In genomic region chr12:74316989-74317759, GRCm38 (mm10) we compare ENCODE assay signal across 8 mouse cellular contexts. TPM values are rescaled to one million over a fixed set of nuclear protein-coding genes. Genes with fewer than 3 reads are reported as not detected.
DNase-seq lines count a peak whose midpoint lies in the region; ATAC-seq and TF ChIP-seq lines count a peak whose summit lies in the region.

No protein-coding gene starts in this region.

- H3K36me3 ChIP-seq in hindbrain, embryonic 13.5 days, result no peaks in the 10 kb centered on the region

- POLR2A ChIA-PET in Patski (lab: Charles Lee), result no interaction called here

- peak overlapping the region; percentile 46 for H3K4me3 ChIP-seq in hindbrain, embryonic 13.5 days

- H3K27me3 ChIP-seq in Patski, result no peaks in the 10 kb centered on the region
- no peaks in the 10 kb centered on the region for H3K27me3 ChIP-seq in hindbrain, embryonic 13.5 days

- no peaks in the 10 kb centered on the region for H3K9me3 ChIP-seq in hindbrain, embryonic 13.5 days

- 0 out of 2 replicates have a peak, but pooled peaks cover 2% of the 10 kb centered on the region for H3K4me1 ChIP-seq in hindbrain, embryonic 13.5 days (replicated peaks)

- no peak for DNase-seq in Patski (ENCODE audit: low read depth, low spot score)
- DNase-seq in cerebellum, adult 9-10 months, result peak; percentile 85
- DNase-seq in frontal cortex, postnatal 10 days (ENCODE audit: low spot score in 2 of 2), result peak; percentile 70 to 74
- DNase-seq in layer of hippocampus, postnatal 36 days, result peak; percentile 72 to 76
- DNase-seq in lung, postnatal 14 days, result peak; percentile 72
- peak; percentile 94 for DNase-seq in retina, postnatal 1 day
- peak; percentile 77 for DNase-seq in yolk sac, embryonic 10.5 days (ENCODE audit: low spot score)

- H3K4me2 ChIP-seq in hindbrain, embryonic 13.5 days, result peak overlapping the region; percentile 58

- peak; percentile 69 for TF ChIP-seq CTCF in Patski (IDR thresholded peaks at IDR 0.05)

- peak overlapping the region; percentile 77 for H3K9ac ChIP-seq in hindbrain, embryonic 13.5 days

- in situ Hi-C loops in Patski (cut with MboI; ENCODE audit: low pct_unique_long_range_greater_than_20kb), result loop anchor here (25.0 kb wide), 1 partner anchor 1320 kb away; no protein-coding TSS in a partner anchor

- peak overlapping the region; percentile 92 for H3K27ac ChIP-seq in hindbrain, embryonic 13.5 days

- ATAC-seq in Patski, result peak; percentile 80
- peak; percentile 86 for ATAC-seq in hindbrain, embryonic 13.5 days (ENCODE audit: low FRiP score)

- 17% methylated on average over 15 of the region's 15 CpGs for WGBS in hindbrain, embryonic 13.5 days

- CTCF ChIA-PET in Patski (lab: Charles Lee), result interaction anchor here (0.8 to 1.4 kb wide), 2 partner anchors 28 to 43 kb away, joined by 3 read pairs; no protein-coding TSS in a partner anchor

RNA-seq across cellular contexts. Expression of gene Gm11042, which starts 1.0 kb away (rescaled TPM):
- not detected for polyA plus RNA-seq in Patski (2021)
- polyA plus RNA-seq in hindbrain, embryonic 13.5 days (2015; fragmentation: Nextera tagmentation; extraction: Ambion mirVana), result not detected in 2 replicates
- not detected for total RNA-seq in layer of hippocampus, postnatal 36 days (2021)
